In genomic region chr12:55600503-55600994, GRCm38 (mm10) we compare ENCODE assay signal across 9 mouse cellular contexts. TPM values are rescaled to one million over a fixed set of nuclear protein-coding genes. Genes with fewer than 3 reads are reported as not detected.
DNase-seq lines count a peak whose midpoint lies in the region; ATAC-seq and TF ChIP-seq lines count a peak whose summit lies in the region.
"Had no signal": no experiment of that assay in that cellular context is flagged by ENCODE, and none has a peak within 500 bp of the region (broad histone marks: within the 10 kb centered on the region; RNA-seq: fewer than 3 reads in every experiment).

No protein-coding gene starts in this region.

- peaks cover 4 to 20% of the 10 kb centered on the region in 2 experiments for H3K4me1 ChIP-seq in heart, embryonic 14.5 days (ENCODE audit: control insufficient read depth in 2 of 2, insufficient read depth in 2 of 2, low read length in 2 of 2)
- no peaks in the 10 kb centered on the region for H3K4me1 ChIP-seq in heart, adult 2 months (ENCODE audit: control insufficient read depth, insufficient read depth, low read length)
- H3K4me1 ChIP-seq in hindbrain, embryonic 12.5 days = peaks cover 23% of the 10 kb centered on the region
- peaks cover 34% of the 10 kb centered on the region for H3K4me1 ChIP-seq in midbrain, embryonic 10.5 days

- no peak for ATAC-seq in heart, embryonic 14.5 days (ENCODE audit: insufficient number of reproducible peaks, insufficient read depth, low FRiP score, low read depth)
- no peak for ATAC-seq in hindbrain, embryonic 12.5 days (ENCODE audit: low FRiP score)

- H3K79me2 ChIP-seq in heart, adult 2 months (replicated peaks; ENCODE audit: control insufficient read depth, insufficient read depth, low read length) = no peaks in the 10 kb centered on the region

- peak overlapping the region; percentile 68 for H3K4me2 ChIP-seq in heart, embryonic 14.5 days (ENCODE audit: low read length)
- peak overlapping the region; percentile 92 for H3K4me2 ChIP-seq in hindbrain, embryonic 12.5 days (replicated peaks)

- H3K4me3 ChIP-seq in heart, embryonic 14.5 days (ENCODE audit: control insufficient read depth in 1 of 2, insufficient read depth in 1 of 2, low read depth in 1 of 2, low read length in 2 of 2) = peak overlapping the region; percentile 22 to 50; a peak in 2 of 4 replicates
- H3K4me3 ChIP-seq in heart, adult 2 months = no peak overlapping the region
- peak overlapping the region; percentile 49 for H3K4me3 ChIP-seq in hindbrain, embryonic 12.5 days
- H3K4me3 ChIP-seq in midbrain, embryonic 10.5 days = peak overlapping the region; percentile 64

- no peak overlapping the region for H3K9ac ChIP-seq in heart, embryonic 14.5 days (ENCODE audit: low read length)
- no peak overlapping the region for H3K9ac ChIP-seq in heart, adult 2 months (ENCODE audit: low read depth, low read length)
- peak overlapping the region; percentile 6; the same call in 1 of the 2 replicates for H3K9ac ChIP-seq in hindbrain, embryonic 12.5 days

- no peak for DNase-seq in heart, adult 2 months
- DNase-seq in ZHBTc4 (ENCODE audit: low read depth, low spot score) = peak; percentile 30
- DNase-seq in midbrain, embryonic 10.5 days (ENCODE audit: low spot score) = peak; percentile 44
- DNase-seq in thymus, postnatal 10 days (ENCODE audit: low spot score in 2 of 2) = no peak
- no peak for DNase-seq in adrenal gland, adult 2 months
- DNase-seq in ovary, adult 18-20 months (ENCODE audit: low spot score) = no peak

- TF ChIP-seq EP300 in heart, adult 2 months (IDR thresholded peaks at IDR 0.05; ENCODE audit: insufficient read depth, low read depth, low read length) = no peak

- H3K27me3 ChIP-seq in heart, embryonic 14.5 days (ENCODE audit: control insufficient read depth, insufficient read depth, low read length) = peaks cover 56% of the 10 kb centered on the region
- H3K27me3 ChIP-seq in heart, adult 2 months (ENCODE audit: control insufficient read depth, insufficient read depth, low read length) = peaks cover 17% of the 10 kb centered on the region
- H3K27me3 ChIP-seq in hindbrain, embryonic 12.5 days = peaks cover 68% of the 10 kb centered on the region
- peaks cover 80% of the 10 kb centered on the region for H3K27me3 ChIP-seq in midbrain, embryonic 10.5 days (ENCODE audit: low read depth, poor library complexity, severe bottlenecking)

- no peak overlapping the region for H3K27ac ChIP-seq in heart, embryonic 14.5 days (replicated peaks in 1 of 2; ENCODE audit: control insufficient read depth in 1 of 2, insufficient read depth in 1 of 2, low read depth in 2 of 2, low read length in 2 of 2)
- H3K27ac ChIP-seq in heart, adult 2 months = no peak overlapping the region
- no peak overlapping the region for H3K27ac ChIP-seq in hindbrain, embryonic 12.5 days
- H3K27ac ChIP-seq in midbrain, embryonic 10.5 days (replicated peaks) = no peak overlapping the region; the same call in 1 of the 2 replicates

- H3K36me3 ChIP-seq in heart, embryonic 14.5 days (ENCODE audit: control insufficient read depth, insufficient read depth, low read length) = peaks cover 11% of the 10 kb centered on the region
- no peaks in the 10 kb centered on the region for H3K36me3 ChIP-seq in heart, adult 2 months (ENCODE audit: control insufficient read depth, insufficient read depth, low read length)
- no peaks in the 10 kb centered on the region for H3K36me3 ChIP-seq in hindbrain, embryonic 12.5 days
- no peaks in the 10 kb centered on the region for H3K36me3 ChIP-seq in midbrain, embryonic 10.5 days

- WGBS in heart, embryonic 14.5 days = 2% methylated on average over 42 of the region's 42 CpGs
- 6% methylated on average over 42 of the region's 42 CpGs for WGBS in heart, adult 2 months
- 3% methylated on average over 42 of the region's 42 CpGs for WGBS in hindbrain, embryonic 12.5 days
- WGBS in midbrain, embryonic 10.5 days = 2% methylated on average over 42 of the region's 42 CpGs

- intact Hi-C loops in heart, adult 2 months (cut with DNase I) = no loop called here

- no peak for TF ChIP-seq POLR2A in heart, adult 2 months (IDR thresholded peaks at IDR 0.05; ENCODE audit: insufficient read depth, low read depth, low read length)

- TF ChIP-seq CTCF in heart, adult 2 months (IDR thresholded peaks at IDR 0.05) = no peak

- no peaks in the 10 kb centered on the region for H3K9me3 ChIP-seq in heart, embryonic 14.5 days (ENCODE audit: control insufficient read depth, low read length)
- no peaks in the 10 kb centered on the region for H3K9me3 ChIP-seq in hindbrain, embryonic 12.5 days (replicated peaks)
- no peaks in the 10 kb centered on the region for H3K9me3 ChIP-seq in midbrain, embryonic 10.5 days (replicated peaks)

RNA-seq across cellular contexts. Expression of gene Insm2, which starts 1.3 kb away (rescaled TPM):
- polyA plus RNA-seq in heart, embryonic 14.5 days (2014; fragmentation: Nextera tagmentation; extraction: Ambion mirVana) = not detected in 2 replicates
- total RNA-seq in heart, adult 2 months (2021) = not detected
- not detected in 2 replicates for polyA plus RNA-seq in heart, adult 2 months (2012; rRNA removed)
- polyA plus RNA-seq in hindbrain, embryonic 12.5 days (2016; fragmentation: Nextera tagmentation; extraction: Ambion mirVana) = 1.8 and 2.6 TPM in 2 replicates
- 0.40 and 0.46 TPM in 2 replicates for polyA plus RNA-seq in midbrain, embryonic 10.5 days (2016; fragmentation: Nextera tagmentation; extraction: Ambion mirVana)
- 1 to 10 TPM in 1 of 2 experiments, under 1 TPM in 1; 0.49 to 4.5 TPM for total RNA-seq in adrenal gland, adult 2 months (2021)
- 2.0 and 9.2 TPM in 2 replicates for polyA plus RNA-seq in adrenal gland, adult 2 months (2012; rRNA removed)
- total RNA-seq: MEL had no signal

RNA-seq across cellular contexts. Expression of gene Aldoart2, which starts 35.5 kb away (rescaled TPM):
- 0.16 TPM in 1 of 2 replicates, not detected in the other for polyA plus RNA-seq in heart, embryonic 14.5 days (2014; fragmentation: Nextera tagmentation; extraction: Ambion mirVana)
- total RNA-seq in heart, adult 2 months (2021) = not detected
- 0.10 and 0.26 TPM in 2 replicates for polyA plus RNA-seq in heart, adult 2 months (2012; rRNA removed)
- not detected in 2 replicates for polyA plus RNA-seq in hindbrain, embryonic 12.5 days (2016; fragmentation: Nextera tagmentation; extraction: Ambion mirVana)
- not detected in 2 replicates for polyA plus RNA-seq in midbrain, embryonic 10.5 days (2016; fragmentation: Nextera tagmentation; extraction: Ambion mirVana)
- under 1 TPM in 1 of 2 experiments, not detected in 1; 0.17 TPM for total RNA-seq in adrenal gland, adult 2 months (2021)
- 0.08 TPM in 1 of 2 replicates, not detected in the other for polyA plus RNA-seq in adrenal gland, adult 2 months (2012; rRNA removed)
- total RNA-seq: MEL had no signal

Comparison
In these comparisons a context has a peak if more than half of its experiments do, and no peak if none do; other contexts are left out.
1. DNase-seq: peak in ZHBTc4 (single experiment) and midbrain, embryonic 10.5 days (single experiment); none in heart, adult 2 months (0 of 2), thymus, postnatal 10 days (0 of 2), adrenal gland, adult 2 months (single experiment) and ovary, adult 18-20 months (single experiment).